Mouse (Mus musculus): ENCODE data around the gene Syt13. TPM values are rescaled to one million over a fixed set of nuclear protein-coding genes. Genes with fewer than 3 reads are reported as not detected.

The Syt13 gene
- total and polyA plus RNA-seq, 3 experiments: 0.05 TPM; not detected in 2

GRCm38 (mm10) chr2:92917405-92918142 lies 2.7 kb downstream of the Syt13 start:
- ATAC-seq (ENCODE audit: extremely low read depth, insufficient number of reproducible peaks, low FRiP score, poor library complexity, severe bottlenecking): no peak
- Histone ChIP-seq H3K36me3 (replicated peaks) (no peaks in the 10 kb centered on the region), H3K9me3 (replicated peaks) (no peaks in the 10 kb centered on the region), H3K27me3 (ENCODE audit: insufficient read depth, low read length) (peaks cover 60% of the 10 kb centered on the region), H3K4me1 (ENCODE audit: insufficient read depth, low read depth, low read length) (peaks cover 8% of the 10 kb centered on the region), H3K4me3 (ENCODE audit: low read depth, low read length) (no peak overlapping the region)
- TF ChIP-seq TAL1 (conservative IDR thresholded peaks at IDR 0.05; ENCODE audit: low read depth, low read length): no peak
- no peak for TF ChIP-seq CTCF (IDR thresholded peaks at IDR 0.05; ENCODE audit: low read depth, low read length)
- TF ChIP-seq GATA1 (IDR thresholded peaks at IDR 0.05; ENCODE audit: borderline replicate concordance, low read length): no peak
- no peak for TF ChIP-seq POLR2AphosphoS5 (IDR thresholded peaks at IDR 0.05; ENCODE audit: insufficient replicate concordance, low read depth, low read length)
- TF ChIP-seq GATA2 (IDR thresholded peaks at IDR 0.05; ENCODE audit: borderline replicate concordance, low read depth, low read length): no peak
- DNase-seq (ENCODE audit: low spot score): no peak

GRCm38 (mm10) chr2:92920709-92921108 lies 5.8 kb downstream of the Syt13 start:
- no peak for ATAC-seq (ENCODE audit: extremely low read depth, insufficient number of reproducible peaks, low FRiP score, poor library complexity, severe bottlenecking)
- peaks cover 4% of the 10 kb centered on the region; the same call in 1 of the 2 replicates for H3K4me1 ChIP-seq (ENCODE audit: insufficient read depth, low read depth, low read length)
- no peak overlapping the region for H3K4me3 ChIP-seq (ENCODE audit: low read depth, low read length)
- TF ChIP-seq GATA2 (IDR thresholded peaks at IDR 0.05; ENCODE audit: borderline replicate concordance, low read depth, low read length): no peak
- TF ChIP-seq POLR2AphosphoS5 (IDR thresholded peaks at IDR 0.05; ENCODE audit: insufficient replicate concordance, low read depth, low read length): no peak
- TF ChIP-seq CTCF (IDR thresholded peaks at IDR 0.05; ENCODE audit: low read depth, low read length): no peak
- no peak for TF ChIP-seq GATA1 (IDR thresholded peaks at IDR 0.05; ENCODE audit: borderline replicate concordance, low read length)
- no peak for TF ChIP-seq TAL1 (conservative IDR thresholded peaks at IDR 0.05; ENCODE audit: low read depth, low read length)
- no peak for DNase-seq (ENCODE audit: low spot score)
- H3K9me3 ChIP-seq (replicated peaks): no peaks in the 10 kb centered on the region
- no peaks in the 10 kb centered on the region for H3K36me3 ChIP-seq (replicated peaks)
- peaks cover 50% of the 10 kb centered on the region for H3K27me3 ChIP-seq (ENCODE audit: insufficient read depth, low read length)

- DNase-seq (ENCODE audit: low spot score) (no peak), ATAC-seq (ENCODE audit: extremely low read depth, insufficient number of reproducible peaks, low FRiP score, poor library complexity, severe bottlenecking) (no peak)
- TF ChIP-seq GATA2 (IDR thresholded peaks at IDR 0.05; ENCODE audit: borderline replicate concordance, low read depth, low read length) (no peak), GATA1 (IDR thresholded peaks at IDR 0.05; ENCODE audit: borderline replicate concordance, low read length) (no peak), POLR2AphosphoS5 (IDR thresholded peaks at IDR 0.05; ENCODE audit: insufficient replicate concordance, low read depth, low read length) (no peak), CTCF (IDR thresholded peaks at IDR 0.05; ENCODE audit: low read depth, low read length) (no peak), TAL1 (conservative IDR thresholded peaks at IDR 0.05; ENCODE audit: low read depth, low read length) (no peak)
- Histone ChIP-seq H3K27me3 (ENCODE audit: insufficient read depth, low read length) (peaks cover 44% of the 10 kb centered on the region), H3K9me3 (replicated peaks) (no peaks in the 10 kb centered on the region), H3K36me3 (replicated peaks) (no peaks in the 10 kb centered on the region), H3K4me3 (ENCODE audit: low read depth, low read length) (no peak overlapping the region), H3K4me1 (ENCODE audit: insufficient read depth, low read depth, low read length) (no peaks in the 10 kb centered on the region)
These were observed 9.9 kb downstream of the Syt13 start for GRCm38 (mm10) chr2:92924677-92925259.

- peaks cover 54% of the 10 kb centered on the region for H3K27me3 ChIP-seq (ENCODE audit: insufficient read depth, low read length)
- TF ChIP-seq GATA2 (IDR thresholded peaks at IDR 0.05; ENCODE audit: borderline replicate concordance, low read depth, low read length) (no peak), TAL1 (conservative IDR thresholded peaks at IDR 0.05; ENCODE audit: low read depth, low read length) (no peak), POLR2AphosphoS5 (IDR thresholded peaks at IDR 0.05; ENCODE audit: insufficient replicate concordance, low read depth, low read length) (no peak), GATA1 (IDR thresholded peaks at IDR 0.05; ENCODE audit: borderline replicate concordance, low read length) (no peak), CTCF (IDR thresholded peaks at IDR 0.05; ENCODE audit: low read depth, low read length) (no peak)
These were observed 14.8 kb downstream of the Syt13 start for GRCm38 (mm10) chr2:92929696-92930095.

GRCm38 (mm10) chr2:92931061-92931460 lies 16.2 kb downstream of the Syt13 start:
- peaks cover 52% of the 10 kb centered on the region for H3K27me3 ChIP-seq (ENCODE audit: insufficient read depth, low read length)
- DNase-seq (ENCODE audit: low spot score) (no peak), ATAC-seq (ENCODE audit: extremely low read depth, insufficient number of reproducible peaks, low FRiP score, poor library complexity, severe bottlenecking) (no peak)
- H3K4me1 ChIP-seq (ENCODE audit: insufficient read depth, low read depth, low read length): 0 out of 2 replicates have a peak, but pooled peaks cover 5% of the 10 kb centered on the region
- TF ChIP-seq POLR2AphosphoS5 (IDR thresholded peaks at IDR 0.05; ENCODE audit: insufficient replicate concordance, low read depth, low read length): no peak
- TF ChIP-seq CTCF (IDR thresholded peaks at IDR 0.05; ENCODE audit: low read depth, low read length): no peak
- no peak for TF ChIP-seq TAL1 (conservative IDR thresholded peaks at IDR 0.05; ENCODE audit: low read depth, low read length)
- TF ChIP-seq GATA2 (IDR thresholded peaks at IDR 0.05; ENCODE audit: borderline replicate concordance, low read depth, low read length): no peak
- no peak for TF ChIP-seq GATA1 (IDR thresholded peaks at IDR 0.05; ENCODE audit: borderline replicate concordance, low read length)
- H3K36me3 ChIP-seq (replicated peaks): no peaks in the 10 kb centered on the region
- no peak overlapping the region for H3K4me3 ChIP-seq (ENCODE audit: low read depth, low read length)
- H3K9me3 ChIP-seq (replicated peaks): no peaks in the 10 kb centered on the region

More at GRCm38 (mm10) chr2:92929696-92930095, 14.8 kb downstream of the Syt13 start:
- 0 out of 2 replicates have a peak, but pooled peaks cover 3% of the 10 kb centered on the region for H3K4me1 ChIP-seq (ENCODE audit: insufficient read depth, low read depth, low read length)
- DNase-seq (ENCODE audit: low spot score): no peak
- no peak overlapping the region for H3K4me3 ChIP-seq (ENCODE audit: low read depth, low read length)
- H3K36me3 ChIP-seq (replicated peaks): no peaks in the 10 kb centered on the region
- H3K9me3 ChIP-seq (replicated peaks): no peaks in the 10 kb centered on the region
- no peak for ATAC-seq (ENCODE audit: extremely low read depth, insufficient number of reproducible peaks, low FRiP score, poor library complexity, severe bottlenecking)

GRCm38 (mm10) chr2:92933379-92933778 lies 18.5 kb downstream of the Syt13 start:
- H3K9me3 ChIP-seq (replicated peaks): no peaks in the 10 kb centered on the region
- ATAC-seq (ENCODE audit: extremely low read depth, insufficient number of reproducible peaks, low FRiP score, poor library complexity, severe bottlenecking) (no peak), DNase-seq (ENCODE audit: low spot score) (no peak)
- H3K27me3 ChIP-seq (ENCODE audit: insufficient read depth, low read length): peaks cover 47% of the 10 kb centered on the region
- no peak overlapping the region for H3K4me3 ChIP-seq (ENCODE audit: low read depth, low read length)
- H3K36me3 ChIP-seq (replicated peaks): no peaks in the 10 kb centered on the region
- TF ChIP-seq CTCF (IDR thresholded peaks at IDR 0.05; ENCODE audit: low read depth, low read length): no peak
- TF ChIP-seq GATA2 (IDR thresholded peaks at IDR 0.05; ENCODE audit: borderline replicate concordance, low read depth, low read length): no peak
- TF ChIP-seq POLR2AphosphoS5 (IDR thresholded peaks at IDR 0.05; ENCODE audit: insufficient replicate concordance, low read depth, low read length): no peak
- no peak for TF ChIP-seq TAL1 (conservative IDR thresholded peaks at IDR 0.05; ENCODE audit: low read depth, low read length)
- TF ChIP-seq GATA1 (IDR thresholded peaks at IDR 0.05; ENCODE audit: borderline replicate concordance, low read length): no peak
- H3K4me1 ChIP-seq (ENCODE audit: insufficient read depth, low read depth, low read length): 0 out of 2 replicates have a peak, but pooled peaks cover 5% of the 10 kb centered on the region
